Mouse (Mus musculus) liver, embryonic 12.5 days (tissue): Measurements from ENCODE around the gene Haus4. TPM values are rescaled to one million over a fixed set of nuclear protein-coding genes. Genes with fewer than 3 reads are reported as not detected.

ENCODE experiments used
- ATAC-seq: fragments of 200-750 bp; cut with Nextera tagmentation; 2 replicates; pipeline ENCODE4 v1.8.0; 2017; ENCODE audit warnings: moderate number of reproducible peaks, mild to moderate bottlenecking, moderate library complexity
- H3K27ac ChIP-seq: fragments of 300-500 bp; sonication (generic); 2 replicates; pipeline ENCODE4 v1.5.1; 2016; ENCODE audit warnings: mild to moderate bottlenecking
- H3K27me3 ChIP-seq: fragments of 300-500 bp; sonication (generic); replicated peaks from 2 replicates; pipeline ENCODE4 v1.6.1; 2016; ENCODE audit warnings: mild to moderate bottlenecking, moderate library complexity
- H3K36me3 ChIP-seq: fragments of 300-500 bp; sonication (generic); 2 replicates; pipeline ENCODE4 v1.6.1; 2016; ENCODE audit warnings: mild to moderate bottlenecking, moderate library complexity
- H3K4me1 ChIP-seq: fragments of 300-500 bp; sonication (generic); 2 replicates; pipeline ENCODE4 v1.6.1; 2016
- H3K4me2 ChIP-seq: fragments of 300-500 bp; sonication (generic); 2 replicates; pipeline ENCODE4 v1.6.1; 2016; ENCODE audit warnings: mild to moderate bottlenecking, moderate library complexity
- H3K4me3 ChIP-seq: fragments of 300-500 bp; sonication (generic); 2 replicates; pipeline ENCODE4 v1.5.1; 2016; ENCODE audit warnings: mild to moderate bottlenecking, moderate library complexity
- H3K9ac ChIP-seq: fragments of 300-500 bp; sonication (generic); 2 replicates; pipeline ENCODE4 v1.6.1; 2016; ENCODE audit warnings: mild to moderate bottlenecking, moderate library complexity
- H3K9me3 ChIP-seq: fragments of 300-500 bp; sonication (generic); replicated peaks from 2 replicates; pipeline ENCODE4 v1.6.1; 2016; ENCODE audit warnings: mild to moderate bottlenecking, moderate library complexity
- WGBS: fragments of 180-500 bp; shearing (Covaris S2); methylation state at CpG from one replicate; pipeline ENCODE4 v1.1.7; 2016; ENCODE audit not compliant: insufficient replicate concordance; 5-methylcytosine and 5-hydroxymethylcytosine counted together
- polyA plus RNA-seq: library from polyadenylated mRNA; unstranded; fragments of >200 nt; fragmentation: Nextera tagmentation; extraction: Ambion mirVana; gene quantifications from 2 replicates; pipeline ENCODE4 v1.2.1, GENCODE M21; 2016

The Haus4 gene
- 49.3 and 52.0 TPM in 2 replicates for polyA plus RNA-seq

GRCm38 (mm10) chr14:54553975-54554769, at the start of gene Haus4:
TSS of gene Haus4 (minus strand) at chr14:54554616.
- Histone ChIP-seq H3K27me3 (peaks cover 7% of the 10 kb centered on the region; the same call in 1 of the 2 replicates), H3K4me1 (peaks cover 24% of the 10 kb centered on the region), H3K4me2 (peak within 1 kb of the TSS; percentile 91), H3K36me3 (peaks cover 32% of the 10 kb centered on the region), H3K9ac (peak within 1 kb of the TSS; percentile 90), H3K4me3 (peak within 1 kb of the TSS; percentile 69), H3K27ac (peak within 1 kb of the TSS; percentile 99), H3K9me3 (no peaks in the 10 kb centered on the region)
- ATAC-seq: peak; percentile 96
- under 1% methylated on average over 76 of the region's 76 CpGs for WGBS

- Histone ChIP-seq H3K27me3 (no peaks in the 10 kb centered on the region), H3K4me3 (peak overlapping the region; percentile 69), H3K9me3 (no peaks in the 10 kb centered on the region), H3K4me2 (peak overlapping the region; percentile 89), H3K36me3 (peaks cover 4% of the 10 kb centered on the region; the same call in 1 of the 2 replicates), H3K4me1 (peaks cover 38% of the 10 kb centered on the region), H3K9ac (0 out of 2 replicates have a peak overlapping the region, but pooled peaks have one; percentile 40), H3K27ac (peak overlapping the region; percentile 94)
- 76% methylated on average over 8 of the region's 8 CpGs for WGBS
- ATAC-seq: no peak
These were observed 49.3 kb upstream of the Haus4 start for GRCm38 (mm10) chr14:54603686-54604085.

- Histone ChIP-seq H3K4me1 (peaks cover 38% of the 10 kb centered on the region), H3K9ac (peak overlapping the region; percentile 75), H3K4me2 (peak overlapping the region; percentile 89), H3K36me3 (peaks cover 4% of the 10 kb centered on the region; the same call in 1 of the 2 replicates), H3K9me3 (no peaks in the 10 kb centered on the region), H3K27ac (peak overlapping the region; percentile 94), H3K27me3 (no peaks in the 10 kb centered on the region), H3K4me3 (peak overlapping the region; percentile 69)
- peak; percentile 99 for ATAC-seq
- WGBS: 1% methylated on average over 46 of the region's 46 CpGs
These were observed 48.7 kb upstream of the Haus4 start for GRCm38 (mm10) chr14:54603038-54603654.

GRCm38 (mm10) chr14:54602613-54603012, 48.2 kb upstream of the Haus4 start:
- H3K27me3 ChIP-seq: no peaks in the 10 kb centered on the region
- no peak for ATAC-seq
- H3K4me1 ChIP-seq: peaks cover 38% of the 10 kb centered on the region
- H3K27ac ChIP-seq: peak overlapping the region; percentile 94
- H3K9me3 ChIP-seq: no peaks in the 10 kb centered on the region
- H3K4me3 ChIP-seq: peak overlapping the region; percentile 69
- peak overlapping the region; percentile 89 for H3K4me2 ChIP-seq
- peak overlapping the region; percentile 75 for H3K9ac ChIP-seq
- peaks cover 4% of the 10 kb centered on the region; the same call in 1 of the 2 replicates for H3K36me3 ChIP-seq
- WGBS: 36% methylated on average over 4 of the region's 4 CpGs

- no peaks in the 10 kb centered on the region for H3K9me3 ChIP-seq
- peaks cover 38% of the 10 kb centered on the region for H3K4me1 ChIP-seq
- H3K4me2 ChIP-seq: no peak overlapping the region
- 59% methylated on average over 2 of the region's 2 CpGs for WGBS
- H3K9ac ChIP-seq: no peak overlapping the region
- ATAC-seq: no peak
- peak overlapping the region; percentile 94; the same call in 1 of the 2 replicates for H3K27ac ChIP-seq
- H3K36me3 ChIP-seq: peaks cover 4% of the 10 kb centered on the region; the same call in 1 of the 2 replicates
- no peak overlapping the region for H3K4me3 ChIP-seq
- H3K27me3 ChIP-seq: no peaks in the 10 kb centered on the region
These were observed 47.2 kb upstream of the Haus4 start for GRCm38 (mm10) chr14:54601601-54602000.

- 55% methylated on average over 7 of the region's 7 CpGs for WGBS
- H3K9me3 ChIP-seq: 0 out of 2 replicates have a peak, but pooled peaks cover 5% of the 10 kb centered on the region
- no peak overlapping the region for H3K27ac ChIP-seq
- H3K4me3 ChIP-seq: no peak overlapping the region
- H3K9ac ChIP-seq: no peak overlapping the region
- H3K27me3 ChIP-seq: no peaks in the 10 kb centered on the region
- no peak for ATAC-seq
- H3K4me1 ChIP-seq: peaks cover 17% of the 10 kb centered on the region
- no peak overlapping the region for H3K4me2 ChIP-seq
- peaks cover 28% of the 10 kb centered on the region for H3K36me3 ChIP-seq
These were observed 42.7 kb upstream of the Haus4 start for GRCm38 (mm10) chr14:54597084-54597483.

- ATAC-seq: 0 out of 2 replicates have a peak, but pooled peaks have one; percentile 17
These were observed 40.4 kb upstream of the Haus4 start for GRCm38 (mm10) chr14:54594631-54595414.

GRCm38 (mm10) chr14:54594055-54594454, 39.6 kb upstream of the Haus4 start:
- no peak overlapping the region for H3K4me2 ChIP-seq
- peaks cover 21% of the 10 kb centered on the region for H3K4me1 ChIP-seq
- no peak overlapping the region for H3K27ac ChIP-seq
- WGBS: 81% methylated on average over 3 of the region's 3 CpGs
- ATAC-seq: no peak
- 0 out of 2 replicates have a peak, but pooled peaks cover 5% of the 10 kb centered on the region for H3K9me3 ChIP-seq
- no peak overlapping the region for H3K4me3 ChIP-seq
- peaks cover 24% of the 10 kb centered on the region for H3K36me3 ChIP-seq
- no peak overlapping the region for H3K9ac ChIP-seq
- no peaks in the 10 kb centered on the region for H3K27me3 ChIP-seq

More at GRCm38 (mm10) chr14:54594631-54595414, 40.4 kb upstream of the Haus4 start:
- H3K4me1 ChIP-seq: peaks cover 14% of the 10 kb centered on the region
- no peak overlapping the region for H3K27ac ChIP-seq
- H3K36me3 ChIP-seq: peaks cover 28% of the 10 kb centered on the region
- no peak overlapping the region for H3K4me2 ChIP-seq
- 0 out of 2 replicates have a peak, but pooled peaks cover 5% of the 10 kb centered on the region for H3K9me3 ChIP-seq
- 69% methylated on average over 27 of the region's 28 CpGs for WGBS
- H3K27me3 ChIP-seq: no peaks in the 10 kb centered on the region
- no peak overlapping the region for H3K4me3 ChIP-seq
- no peak overlapping the region for H3K9ac ChIP-seq

GRCm38 (mm10) chr14:54592319-54592934, 38.0 kb upstream of the Haus4 start:
- H3K4me3 ChIP-seq: no peak overlapping the region
- peak overlapping the region; percentile 27 for H3K27ac ChIP-seq
- WGBS: 25% methylated on average over 10 of the region's 10 CpGs
- no peak overlapping the region for H3K9ac ChIP-seq
- peaks cover 23% of the 10 kb centered on the region for H3K4me1 ChIP-seq
- no peaks in the 10 kb centered on the region for H3K27me3 ChIP-seq
- H3K9me3 ChIP-seq: 0 out of 2 replicates have a peak, but pooled peaks cover 5% of the 10 kb centered on the region
- no peak overlapping the region for H3K4me2 ChIP-seq
- peaks cover 24% of the 10 kb centered on the region for H3K36me3 ChIP-seq
- 0 out of 2 replicates have a peak, but pooled peaks have one; percentile 36 for ATAC-seq

GRCm38 (mm10) chr14:54591056-54591455, 36.6 kb upstream of the Haus4 start:
- peaks cover 24% of the 10 kb centered on the region for H3K36me3 ChIP-seq
- H3K4me3 ChIP-seq: no peak overlapping the region
- no peak overlapping the region for H3K4me2 ChIP-seq
- H3K9me3 ChIP-seq: 0 out of 2 replicates have a peak, but pooled peaks cover 5% of the 10 kb centered on the region
- no peak for ATAC-seq
- H3K9ac ChIP-seq: no peak overlapping the region
- H3K27me3 ChIP-seq: no peaks in the 10 kb centered on the region
- peaks cover 23% of the 10 kb centered on the region for H3K4me1 ChIP-seq
- H3K27ac ChIP-seq: no peak overlapping the region
- 86% methylated on average over 16 of the region's 16 CpGs for WGBS
